Mouse (Mus musculus): ENCODE measurements around the gene S100a10. TPM values are rescaled to one million over a fixed set of nuclear protein-coding genes. Genes with fewer than 3 reads are reported as not detected.
A peak's percentile ranks its signal among the peaks of the same experiment; 100 is the strongest.
"Not testable (repeated sequence)": the region's sequence is repeated elsewhere in the genome, so short reads cannot be mapped to it uniquely, and the experiment has no call there.

S100a10 gene
- polyA plus RNA-seq, 1 experiment from 2014 or later: 146 TPM

DNA sequence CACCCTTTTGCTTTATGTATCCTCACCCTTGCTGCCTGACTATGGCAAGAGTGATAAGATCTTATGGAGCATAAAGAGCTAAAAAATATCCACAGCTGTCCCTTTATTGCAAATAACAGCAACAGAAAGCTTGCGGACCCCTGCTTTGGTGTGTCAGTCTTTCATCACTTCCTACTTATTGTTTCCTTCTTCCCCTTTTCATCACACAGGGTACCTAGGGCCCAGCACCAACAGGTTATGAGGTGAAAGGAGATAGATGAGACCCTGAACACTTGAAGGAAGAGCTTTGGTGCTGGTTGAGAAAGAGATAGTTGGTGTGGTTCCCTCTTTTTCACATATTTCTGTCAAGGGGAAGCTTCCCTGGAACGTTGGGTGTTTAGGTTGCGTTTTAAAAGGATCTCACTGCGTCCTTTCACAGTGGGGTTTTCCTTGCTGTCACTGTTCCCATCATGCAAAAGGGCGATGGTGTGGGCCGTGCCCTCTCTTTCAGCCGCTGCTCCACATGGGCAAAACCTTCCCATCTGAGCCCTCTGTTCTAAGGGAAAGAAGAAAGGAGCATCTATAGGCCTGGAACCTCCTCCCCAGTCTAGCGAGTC is 33.3 kb upstream of the S100a10 start:
- Histone ChIP-seq H3K36me3 (replicated peaks) (peaks cover 19% of the 10 kb centered on the region), H3K4me1 (peaks cover 5% of the 10 kb centered on the region; the same call in 1 of the 2 replicates), H3K27me3 (replicated peaks; ENCODE audit: low read depth, poor library complexity, severe bottlenecking) (0 out of 2 replicates have a peak, but pooled peaks cover 3% of the 10 kb centered on the region), H3K4me3 (peak overlapping the region; percentile 68; the same call in 1 of the 2 replicates), H3K9me3 (no peaks in the 10 kb centered on the region), H3K27ac (replicated peaks) (no peak overlapping the region)
- no peak for DNase-seq (ENCODE audit: low spot score)
- WGBS: 85% methylated on average over 8 of the region's 8 CpGs

DNA sequence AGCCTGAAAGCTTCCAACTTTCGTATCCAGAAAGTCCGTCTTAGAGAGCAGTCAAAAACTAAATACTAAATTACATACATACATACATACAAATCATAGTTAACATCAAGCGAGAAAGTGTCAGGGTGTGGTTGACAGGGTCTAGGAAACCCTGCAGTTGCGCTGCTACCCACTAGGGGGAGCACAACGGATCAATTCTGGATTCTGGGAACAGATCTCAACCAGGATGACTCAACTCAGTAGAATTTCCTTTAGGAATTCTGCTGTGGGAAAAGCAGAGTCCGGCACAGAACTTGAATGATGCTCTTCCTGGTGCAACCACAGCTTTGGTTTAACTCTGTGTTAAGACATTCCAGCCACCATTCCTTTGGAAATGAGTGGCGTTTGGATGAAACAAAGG is 32.3 kb upstream of the S100a10 start:
- Histone ChIP-seq H3K27ac (replicated peaks) (no peak overlapping the region), H3K9me3 (no peaks in the 10 kb centered on the region), H3K27me3 (replicated peaks; ENCODE audit: low read depth, poor library complexity, severe bottlenecking) (0 out of 2 replicates have a peak, but pooled peaks cover 3% of the 10 kb centered on the region), H3K4me3 (no peak overlapping the region), H3K4me1 (peaks cover 5% of the 10 kb centered on the region; the same call in 1 of the 2 replicates), H3K36me3 (replicated peaks) (peaks cover 21% of the 10 kb centered on the region)
- DNase-seq (ENCODE audit: low spot score): peak; percentile 66
- WGBS: 42% methylated on average over 7 of the region's 7 CpGs

DNA sequence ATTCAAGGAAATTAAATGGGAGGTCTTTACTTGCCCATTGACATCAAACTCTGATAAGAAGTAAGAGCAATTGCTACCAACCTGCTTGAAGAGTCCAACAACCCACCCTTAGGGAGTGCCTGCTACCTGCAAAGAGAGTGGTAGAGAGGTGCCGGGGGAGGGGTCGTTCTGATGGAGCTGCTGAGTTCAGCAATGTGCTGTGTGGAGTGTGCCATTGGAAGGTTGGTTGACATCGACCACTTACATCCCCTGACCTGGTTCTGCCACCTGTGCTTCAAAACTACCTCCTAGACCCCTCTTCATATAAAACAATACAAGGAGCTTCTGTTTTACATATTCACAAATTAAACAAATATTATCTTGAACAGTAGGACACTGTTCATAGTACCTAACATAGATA is 27.6 kb upstream of the S100a10 start:
- 93% methylated on average over 3 of the region's 3 CpGs for WGBS
- H3K36me3 ChIP-seq (replicated peaks): peaks cover 21% of the 10 kb centered on the region
- no peaks in the 10 kb centered on the region for H3K9me3 ChIP-seq
- no peak for DNase-seq (ENCODE audit: low spot score)
- H3K27ac ChIP-seq (replicated peaks): no peak overlapping the region
- H3K4me3 ChIP-seq: no peak overlapping the region
- no peaks in the 10 kb centered on the region for H3K27me3 ChIP-seq (replicated peaks; ENCODE audit: low read depth, poor library complexity, severe bottlenecking)
- no peaks in the 10 kb centered on the region for H3K4me1 ChIP-seq

DNA sequence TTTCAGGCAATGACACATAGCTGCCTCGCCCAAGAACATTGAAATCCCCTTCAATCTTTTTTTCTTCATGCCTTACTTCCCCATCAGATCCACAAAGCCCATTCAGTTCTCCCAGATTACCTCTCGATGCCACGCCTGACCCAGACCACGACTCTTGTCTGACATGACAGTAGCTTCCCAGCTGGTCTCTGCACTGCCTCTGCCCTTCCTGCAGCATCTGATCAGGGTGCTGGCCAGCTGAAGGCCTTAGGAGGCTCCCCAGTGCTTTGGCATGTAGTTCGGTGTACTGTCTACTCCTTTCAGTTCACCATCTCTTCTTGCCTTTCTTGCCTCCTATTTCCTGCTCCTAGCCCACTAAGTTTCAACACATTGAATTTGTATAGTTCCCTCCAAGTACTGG is 26.1 kb upstream of the S100a10 start:
- Histone ChIP-seq H3K9me3 (no peaks in the 10 kb centered on the region), H3K4me1 (no peaks in the 10 kb centered on the region), H3K27me3 (replicated peaks; ENCODE audit: low read depth, poor library complexity, severe bottlenecking) (no peaks in the 10 kb centered on the region), H3K4me3 (no peak overlapping the region), H3K36me3 (replicated peaks) (peaks cover 21% of the 10 kb centered on the region), H3K27ac (replicated peaks) (no peak overlapping the region)
- DNase-seq (ENCODE audit: low spot score): no peak
- WGBS: 80% methylated on average over 5 of the region's 5 CpGs

DNA sequence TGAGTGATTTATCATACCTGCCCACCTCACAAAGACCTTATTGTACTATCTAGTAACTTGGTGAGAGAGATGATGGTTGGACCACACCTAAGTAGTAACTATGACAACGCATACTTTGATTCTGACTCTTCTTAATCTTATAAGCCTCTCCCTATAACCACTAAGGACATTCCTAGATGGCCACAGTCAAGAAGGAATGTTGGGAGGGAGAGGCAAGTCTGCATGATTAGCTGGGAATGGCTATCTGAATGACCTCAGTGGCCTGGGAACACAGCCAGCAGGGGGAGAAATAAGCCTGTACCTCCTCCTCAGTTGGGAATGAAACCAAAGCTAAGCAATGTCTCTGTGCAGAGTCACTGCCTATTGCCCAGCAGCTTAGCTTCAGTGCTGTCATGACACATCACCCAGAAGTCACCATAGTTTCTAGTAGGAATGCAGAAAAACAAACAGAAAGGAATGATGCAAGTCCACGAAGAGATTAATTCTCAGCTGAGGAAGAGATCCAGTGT is 17.8 kb upstream of the S100a10 start:
- no peaks in the 10 kb centered on the region for H3K4me1 ChIP-seq
- no peaks in the 10 kb centered on the region for H3K27me3 ChIP-seq (replicated peaks; ENCODE audit: low read depth, poor library complexity, severe bottlenecking)
- H3K4me3 ChIP-seq: no peak overlapping the region
- H3K36me3 ChIP-seq (replicated peaks): no peaks in the 10 kb centered on the region
- H3K9me3 ChIP-seq: no peaks in the 10 kb centered on the region
- H3K27ac ChIP-seq (replicated peaks): no peak overlapping the region
- 80% methylated on average over 2 of the region's 2 CpGs for WGBS
- no peak for DNase-seq (ENCODE audit: low spot score)

DNA sequence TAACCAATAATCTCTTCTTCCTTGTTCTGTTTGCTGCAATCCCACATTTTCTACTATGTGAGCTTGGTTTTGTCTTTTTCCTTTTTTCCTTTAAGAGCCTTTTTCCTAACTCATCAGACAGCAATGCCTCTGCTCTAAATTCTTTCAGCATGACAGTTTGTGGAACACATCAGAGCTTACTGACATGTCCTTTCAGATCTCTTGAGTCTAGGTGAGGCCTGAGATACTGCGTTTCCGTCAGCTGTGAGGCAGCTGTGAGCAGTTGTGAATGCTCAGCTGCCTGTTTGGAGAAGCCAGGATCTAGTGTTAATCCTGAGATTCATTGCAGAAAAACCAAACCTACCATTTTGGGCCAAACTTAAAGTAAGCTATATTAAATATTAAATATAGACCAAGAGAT is 16.4 kb upstream of the S100a10 start:
- WGBS: 85% methylated on average over 2 of the region's 2 CpGs
- no peak overlapping the region for H3K4me3 ChIP-seq
- H3K4me1 ChIP-seq: no peaks in the 10 kb centered on the region
- H3K27me3 ChIP-seq (replicated peaks; ENCODE audit: low read depth, poor library complexity, severe bottlenecking): no peaks in the 10 kb centered on the region
- no peak overlapping the region for H3K27ac ChIP-seq (replicated peaks)
- H3K9me3 ChIP-seq: no peaks in the 10 kb centered on the region
- DNase-seq (ENCODE audit: low spot score): no peak
- H3K36me3 ChIP-seq (replicated peaks): no peaks in the 10 kb centered on the region

DNA sequence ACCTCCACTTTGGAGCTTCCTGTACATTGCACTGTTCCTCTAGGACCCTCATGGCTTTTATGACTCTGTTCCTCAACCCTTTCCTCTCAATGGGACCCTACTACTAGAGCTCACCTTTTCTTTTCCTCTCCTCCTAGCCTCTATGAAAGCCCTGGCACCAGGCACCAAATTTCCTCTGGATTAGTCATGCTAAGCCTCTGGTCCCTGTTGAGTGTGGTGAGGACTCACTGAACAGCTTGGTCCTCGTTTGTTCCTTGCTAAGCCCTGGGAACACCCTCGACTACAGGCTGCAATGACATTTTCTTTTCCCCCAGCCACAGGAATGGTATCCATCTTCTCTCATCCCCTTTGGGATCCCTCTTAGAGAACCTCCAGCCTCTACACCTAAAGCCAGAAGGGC is 13.4 kb upstream of the S100a10 start:
- Histone ChIP-seq H3K27me3 (replicated peaks; ENCODE audit: low read depth, poor library complexity, severe bottlenecking) (no peaks in the 10 kb centered on the region), H3K4me1 (no peaks in the 10 kb centered on the region), H3K36me3 (replicated peaks) (no peaks in the 10 kb centered on the region), H3K9me3 (no peaks in the 10 kb centered on the region), H3K4me3 (no peak overlapping the region), H3K27ac (replicated peaks) (no peak overlapping the region)
- DNase-seq (ENCODE audit: low spot score): no peak
- WGBS: 64% methylated on average over 2 of the region's 2 CpGs

DNA sequence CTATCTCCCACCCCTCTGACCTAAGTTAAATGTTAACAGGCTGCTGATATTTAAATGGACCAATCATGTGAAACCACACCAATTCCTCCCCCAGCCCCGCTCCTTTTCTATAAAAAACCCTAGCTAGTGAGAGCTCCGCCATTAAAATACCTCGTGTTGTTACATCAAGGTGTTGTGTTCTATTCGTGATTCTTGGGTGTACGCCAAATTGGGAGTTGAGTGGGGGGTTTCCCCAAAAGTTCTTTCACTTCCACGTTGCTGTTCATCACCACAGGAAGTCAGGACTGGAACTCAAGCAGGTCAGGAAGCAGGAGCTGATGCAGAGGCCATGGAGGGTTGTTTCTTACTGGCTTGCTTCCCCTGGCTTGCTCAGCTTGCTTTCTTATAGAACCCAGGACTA is 10.7 kb upstream of the S100a10 start:
- H3K4me3 ChIP-seq; H3K36me3 ChIP-seq (replicated peaks); H3K27ac ChIP-seq (replicated peaks); H3K27me3 ChIP-seq (replicated peaks; ENCODE audit: low read depth, poor library complexity, severe bottlenecking); DNase-seq (ENCODE audit: low spot score); H3K4me1 ChIP-seq; H3K9me3 ChIP-seq: not testable (repeated sequence)
- WGBS: 85% methylated on average over 6 of the region's 6 CpGs

DNA sequence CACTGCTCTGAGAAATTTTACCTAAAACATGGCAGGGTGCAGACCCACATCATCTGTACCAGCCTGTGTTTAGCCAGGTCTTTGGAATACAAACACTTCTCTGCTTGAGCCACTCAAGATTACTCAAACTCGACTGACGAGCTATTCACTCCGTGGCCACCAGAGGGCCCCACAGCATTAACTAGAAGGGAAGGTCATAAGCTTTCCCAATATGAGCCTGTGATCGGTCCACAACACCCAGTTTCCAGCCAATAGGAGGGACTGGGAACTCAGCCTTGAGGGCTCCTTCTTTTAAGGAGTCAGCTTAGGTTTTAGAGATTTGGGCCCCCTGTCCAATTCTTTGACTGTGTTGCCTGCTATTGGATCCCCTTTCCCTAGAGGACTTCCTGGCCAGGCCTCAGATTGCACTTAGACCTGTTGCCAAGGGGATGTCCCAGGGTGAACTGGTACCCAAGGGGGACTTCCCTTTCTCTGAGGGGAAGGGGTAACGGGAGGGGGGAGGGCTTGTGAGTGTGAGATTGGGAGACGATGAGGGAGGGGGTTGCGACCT is 7.7 kb upstream of the S100a10 start:
- no peak overlapping the region for H3K27ac ChIP-seq (replicated peaks)
- H3K4me3 ChIP-seq: no peak overlapping the region
- peak; percentile 84 for DNase-seq (ENCODE audit: low spot score)
- no peaks in the 10 kb centered on the region for H3K27me3 ChIP-seq (replicated peaks; ENCODE audit: low read depth, poor library complexity, severe bottlenecking)
- no peaks in the 10 kb centered on the region for H3K4me1 ChIP-seq
- H3K9me3 ChIP-seq: no peaks in the 10 kb centered on the region
- 28% methylated on average over 7 of the region's 7 CpGs for WGBS
- no peaks in the 10 kb centered on the region for H3K36me3 ChIP-seq (replicated peaks)

DNA sequence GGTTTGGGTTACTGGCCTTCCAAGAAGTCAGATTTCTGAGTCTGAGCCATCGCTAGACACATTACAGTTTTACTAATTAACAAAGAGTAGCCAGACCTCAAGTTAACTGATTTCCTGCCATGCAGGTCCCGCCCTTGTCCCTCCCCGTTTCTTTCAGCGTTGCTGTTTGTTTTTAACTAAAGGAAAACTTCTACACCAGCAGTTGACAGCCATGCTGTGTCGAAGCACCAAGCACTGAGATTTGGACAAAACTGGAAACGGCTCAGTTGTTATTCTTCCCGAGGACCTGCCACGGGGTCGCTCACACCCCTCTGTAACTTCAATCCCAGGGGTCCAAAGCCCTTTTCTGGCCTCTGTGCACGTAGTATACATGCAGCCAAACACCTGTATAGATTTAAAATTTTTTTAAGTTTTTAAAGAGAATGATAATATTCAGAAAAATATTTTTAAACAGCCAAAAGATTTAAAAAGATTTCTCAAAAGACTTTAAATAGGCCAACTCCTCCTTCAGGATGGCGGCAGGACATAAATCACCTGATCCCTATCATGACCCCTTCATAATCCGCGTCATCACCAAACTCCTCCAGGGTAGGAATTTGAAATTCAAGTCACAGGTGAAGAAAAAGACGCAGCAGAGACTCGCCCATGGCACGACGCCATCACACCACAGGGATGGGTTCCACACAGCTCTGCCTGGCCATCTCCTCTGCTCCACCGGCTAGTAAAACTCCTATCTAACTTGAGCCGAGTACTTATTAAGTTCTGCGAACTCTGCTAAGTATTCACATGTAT is 6.9 kb upstream of the S100a10 start:
- Histone ChIP-seq H3K36me3 (replicated peaks) (no peaks in the 10 kb centered on the region), H3K27ac (replicated peaks) (no peak overlapping the region), H3K4me3 (no peak overlapping the region), H3K27me3 (replicated peaks; ENCODE audit: low read depth, poor library complexity, severe bottlenecking) (no peaks in the 10 kb centered on the region), H3K4me1 (no peaks in the 10 kb centered on the region), H3K9me3 (no peaks in the 10 kb centered on the region)
- WGBS: 84% methylated on average over 20 of the region's 20 CpGs
- no peak for DNase-seq (ENCODE audit: low spot score)

DNA sequence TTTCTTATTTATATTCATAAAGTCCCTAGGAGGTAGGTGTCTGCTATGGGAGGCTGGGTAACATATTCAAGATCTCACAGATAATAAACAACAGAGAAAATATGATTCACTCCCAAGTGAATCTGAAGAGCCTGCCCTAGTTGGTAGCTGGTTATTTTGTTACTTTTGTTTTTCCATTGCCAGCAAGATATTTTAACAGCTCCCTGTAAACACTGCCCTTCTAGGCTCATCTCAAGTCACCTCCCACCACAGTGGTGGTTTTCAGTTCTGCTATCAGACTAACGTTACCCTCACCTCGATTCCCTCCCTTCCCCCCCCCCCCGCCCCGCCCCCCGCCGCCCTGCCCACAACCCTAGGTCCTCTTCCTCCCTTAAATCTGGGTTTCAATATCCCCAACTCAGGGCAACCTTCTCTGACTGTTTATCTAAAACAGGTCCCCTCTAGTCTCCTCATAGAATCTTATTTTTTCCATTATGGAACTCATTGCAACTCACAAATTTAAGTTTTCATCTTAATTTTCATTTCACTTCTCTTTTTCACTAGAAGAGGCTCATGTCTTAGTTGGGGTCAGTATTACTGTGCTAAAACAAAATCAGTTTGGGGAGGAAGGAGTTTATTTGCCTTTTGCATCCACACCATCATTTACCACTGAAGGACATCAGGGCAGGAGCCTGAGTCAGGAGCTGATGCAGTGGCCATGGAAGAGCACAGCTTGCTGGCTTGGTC is 6.2 kb upstream of the S100a10 start:
- H3K4me3 ChIP-seq: no peak overlapping the region
- no peak for DNase-seq (ENCODE audit: low spot score)

DNA sequence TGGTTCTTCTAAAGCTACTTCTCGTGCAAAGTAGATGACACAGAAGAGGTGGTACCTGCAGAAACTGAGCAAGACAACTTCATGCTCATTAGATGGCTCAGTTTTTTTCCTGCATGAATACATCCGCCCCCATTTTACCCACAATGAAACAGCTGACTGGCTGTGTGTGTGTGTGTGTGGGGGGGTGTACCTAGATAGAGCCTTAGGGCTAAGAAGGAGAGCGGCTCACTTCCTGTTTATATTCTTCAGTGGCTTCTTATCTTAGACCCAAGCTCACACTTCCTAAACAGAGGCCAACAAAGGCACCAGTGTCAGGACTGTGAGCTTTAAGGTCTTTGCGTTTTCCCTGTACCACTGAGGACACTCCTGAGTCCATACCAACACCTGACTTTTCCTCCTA is 4.9 kb upstream of the S100a10 start:
- peaks cover 13% of the 10 kb centered on the region for H3K27me3 ChIP-seq (replicated peaks; ENCODE audit: low read depth, poor library complexity, severe bottlenecking)
- H3K4me1 ChIP-seq: peaks cover 7% of the 10 kb centered on the region
- no peaks in the 10 kb centered on the region for H3K9me3 ChIP-seq
- 72% methylated on average over 4 of the region's 4 CpGs for whole genome bisulfite sequencing
- H3K36me3 ChIP-seq (replicated peaks): no peaks in the 10 kb centered on the region
- no peak overlapping the region for H3K27ac ChIP-seq (replicated peaks)
- no peak for DNase-seq (ENCODE audit: low spot score)
- H3K4me3 ChIP-seq: no peak overlapping the region

More for the DNA sequence above, 6.2 kb upstream of the S100a10 start:
- H3K27me3 ChIP-seq (replicated peaks; ENCODE audit: low read depth, poor library complexity, severe bottlenecking): peaks cover 4% of the 10 kb centered on the region; the same call in 1 of the 2 replicates
- no peak overlapping the region for H3K27ac ChIP-seq (replicated peaks)
- WGBS: 78% methylated on average over 6 of the region's 6 CpGs
- no peaks in the 10 kb centered on the region for H3K9me3 ChIP-seq
- H3K4me1 ChIP-seq: no peaks in the 10 kb centered on the region
- no peaks in the 10 kb centered on the region for H3K36me3 ChIP-seq (replicated peaks)
